Mouse (Mus musculus) lung, postnatal 36 days (tissue): ENCODE measurements around the gene Smad5.

Experiments
- DNase-seq: peaks from one replicate; pipeline ENCODE4 v3.0.0; 2022; ENCODE audit warnings: mixed read lengths

Gene Smad5

GRCm38 (mm10) chr13:56757201-56757600, 54.4 kb downstream of the Smad5 start:
- no peak for DNase-seq

- peak; percentile 89 for DNase-seq
These were observed 55.7 kb downstream of the Smad5 start for GRCm38 (mm10) chr13:56758492-56758891.

- DNase-seq = no peak
These were observed 59.8 kb downstream of the Smad5 start for GRCm38 (mm10) chr13:56762446-56763229.

GRCm38 (mm10) chr13:56765284-56766032, 62.6 kb downstream of the Smad5 start:
- DNase-seq = no peak

GRCm38 (mm10) chr13:56766211-56766610, 63.4 kb downstream of the Smad5 start:
- no peak for DNase-seq

GRCm38 (mm10) chr13:56769431-56769830, 66.6 kb downstream of the Smad5 start:
- DNase-seq = no peak

- no peak for DNase-seq
These were observed 67.3 kb downstream of the Smad5 start for GRCm38 (mm10) chr13:56770136-56770578.

GRCm38 (mm10) chr13:56770786-56771185, 68.0 kb downstream of the Smad5 start:
- no peak for DNase-seq

- no peak for DNase-seq
These were observed 69.8 kb downstream of the Smad5 start for GRCm38 (mm10) chr13:56772592-56772991.

- no peak for DNase-seq
These were observed 70.6 kb downstream of the Smad5 start for GRCm38 (mm10) chr13:56773262-56773870.

- no peak for DNase-seq
These were observed 71.5 kb downstream of the Smad5 start for GRCm38 (mm10) chr13:56774304-56774703.

GRCm38 (mm10) chr13:56780746-56781469, 78.1 kb downstream of the Smad5 start:
- no peak for DNase-seq

- no peak for DNase-seq
These were observed 78.9 kb downstream of the Smad5 start for GRCm38 (mm10) chr13:56781697-56782096.

GRCm38 (mm10) chr13:56782621-56783020, 79.8 kb downstream of the Smad5 start:
- DNase-seq = no peak

- no peak for DNase-seq
These were observed 87.9 kb downstream of the Smad5 start for GRCm38 (mm10) chr13:56790683-56791082.
